Mouse (Mus musculus) heart, embryonic 14.5 days (tissue): ENCODE measurements around the gene Irx2. TPM values are rescaled to one million over a fixed set of nuclear protein-coding genes. Genes with fewer than 3 reads are reported as not detected.

ENCODE experiments used
- ATAC-seq: fragments of 200-750 bp; cut with Nextera tagmentation; 2 replicates; pipeline ENCODE4 v1.8.0; 2017; ENCODE audit warnings: low read depth, moderate TSS enrichment; ENCODE audit not compliant: insufficient number of reproducible peaks, insufficient read depth, low FRiP score
- H3K27ac ChIP-seq, 2 experiments: fragments of 200-500 bp in 1 of 2; fragments of 300-500 bp in 1 of 2; sonication (generic) in 1 of 2; replicated peaks in 1 of 2; 2 replicates each; pipeline ENCODE4 v1.5.1; 2012 to 2014; ENCODE audit warnings: low read depth in 2 of 2, low read length in 2 of 2, control low read depth in 1 of 2, mild to moderate bottlenecking in 1 of 2, mixed read lengths in 1 of 2; ENCODE audit not compliant: control insufficient read depth in 1 of 2, insufficient read depth in 1 of 2
- H3K27me3 ChIP-seq: fragments of 300-500 bp; sonication (generic); 2 replicates; pipeline ENCODE4 v1.6.1; 2014; ENCODE audit warnings: mild to moderate bottlenecking, low read length, control low read depth; ENCODE audit not compliant: control insufficient read depth, insufficient read depth
- H3K36me3 ChIP-seq: fragments of 300-500 bp; sonication (generic); 2 replicates; pipeline ENCODE4 v1.6.1; 2014; ENCODE audit warnings: mild to moderate bottlenecking, control low read depth, low read length, mixed read lengths; ENCODE audit not compliant: control insufficient read depth, insufficient read depth
- H3K4me1 ChIP-seq, 2 experiments: fragments of 200-500 bp in 1 of 2; fragments of 300-500 bp in 1 of 2; sonication (generic) in 1 of 2; 2 replicates each; pipeline ENCODE4 v1.6.1; 2012 to 2014; ENCODE audit warnings: low read length in 2 of 2, control low read depth in 1 of 2, mixed read lengths in 1 of 2; ENCODE audit not compliant: control insufficient read depth in 2 of 2, insufficient read depth in 2 of 2
- H3K4me2 ChIP-seq: fragments of 300-500 bp; sonication (generic); 2 replicates; pipeline ENCODE4 v1.6.1; 2014; ENCODE audit warnings: mild to moderate bottlenecking, low read length
- H3K4me3 ChIP-seq, 2 experiments: fragments of 200-500 bp in 1 of 2; fragments of 300-500 bp in 1 of 2; sonication (generic) in 1 of 2; 2 replicates each; pipeline ENCODE4 v1.5.1; 2012 to 2014; ENCODE audit warnings: low read length in 2 of 2, mild to moderate bottlenecking in 2 of 2, control low read depth in 1 of 2, low read depth in 1 of 2, moderate library complexity in 1 of 2; ENCODE audit not compliant: control insufficient read depth in 1 of 2, insufficient read depth in 1 of 2
- H3K9ac ChIP-seq: fragments of 300-500 bp; sonication (generic); 2 replicates; pipeline ENCODE4 v1.6.1; 2014; ENCODE audit warnings: mild to moderate bottlenecking, low read length
- H3K9me3 ChIP-seq: fragments of 300-500 bp; sonication (generic); 2 replicates; pipeline ENCODE4 v1.6.1; 2016; ENCODE audit warnings: low read length, control low read depth; ENCODE audit not compliant: control insufficient read depth
- WGBS: fragments of 180-500 bp; shearing (Covaris S2); extraction: QIAGEN DNeasy Blood & Tissue Kit; methylation state at CpG from one replicate; pipeline ENCODE4 v1.1.7; 2014; 5-methylcytosine and 5-hydroxymethylcytosine counted together
- polyA plus RNA-seq: library from polyadenylated mRNA; unstranded; fragments of >200 nt; fragmentation: Nextera tagmentation; extraction: Ambion mirVana; gene quantifications from 2 replicates; pipeline ENCODE4 v1.2.1, GENCODE M21; 2014

The Irx2 gene
- polyA plus RNA-seq, 1 experiment from 2014 or later, result 11.2 TPM

DNA sequence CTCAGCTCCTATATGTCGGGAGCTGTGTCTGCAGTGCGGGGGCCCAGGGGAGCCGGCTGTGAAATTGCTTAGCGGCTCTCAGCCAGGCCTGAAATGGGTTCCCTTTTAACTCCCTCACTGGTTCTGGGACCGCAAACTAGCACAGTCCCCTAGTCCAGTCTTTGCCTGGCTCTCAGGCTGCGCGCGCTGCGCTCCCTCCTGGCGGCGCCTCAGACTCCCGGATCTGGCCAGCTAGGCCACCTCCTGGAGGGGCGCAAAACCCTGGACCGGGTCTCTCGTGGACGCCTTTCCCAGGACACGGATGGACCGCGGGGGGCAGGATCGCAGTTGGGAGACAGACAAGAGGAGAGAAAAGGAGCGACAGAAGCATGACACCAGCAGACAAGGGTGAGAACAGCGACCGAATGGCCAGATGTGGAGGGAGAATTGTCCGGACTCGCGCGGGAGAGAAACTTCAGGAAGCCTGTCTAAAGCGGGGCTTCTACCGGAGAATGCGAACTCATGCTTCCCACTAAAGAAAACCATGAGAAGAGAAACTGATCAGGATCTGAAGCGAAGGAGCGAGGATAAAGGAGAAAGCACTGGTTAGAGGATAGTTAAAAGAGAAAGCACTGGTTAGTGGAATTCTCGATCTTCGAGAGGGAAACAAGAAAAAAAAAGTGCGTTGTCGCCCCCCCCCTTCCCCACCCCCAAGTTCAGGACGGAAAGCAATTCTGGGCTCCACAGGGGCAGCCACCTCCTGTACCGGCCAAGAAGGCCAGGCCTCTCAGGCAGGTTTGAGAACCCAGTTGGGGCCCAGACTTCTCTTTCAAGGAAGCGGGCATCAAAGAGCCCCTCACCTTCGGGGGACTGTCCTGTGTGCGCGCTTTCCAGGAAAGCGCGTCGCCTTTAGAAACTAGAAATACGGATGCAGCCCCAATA is 4.4 kb upstream of the Irx2 start:
- no peaks in the 10 kb centered on the region for H3K36me3 ChIP-seq
- peak overlapping the region; percentile 36 to 42 for H3K4me3 ChIP-seq
- under 1% methylated on average over 46 of the region's 46 CpGs for WGBS
- peak overlapping the region; percentile 46 for H3K9ac ChIP-seq
- H3K9me3 ChIP-seq, result no peaks in the 10 kb centered on the region
- peaks cover 5 to 13% of the 10 kb centered on the region in 2 experiments; a peak in 2 of 4 replicates for H3K4me1 ChIP-seq
- peaks cover 78% of the 10 kb centered on the region for H3K27me3 ChIP-seq
- peak overlapping the region; percentile 69 for H3K4me2 ChIP-seq
- ATAC-seq, result no peak
- 0 out of 4 replicates have a peak overlapping the region, but pooled peaks of 1 of the 2 experiments have one; percentile 8 for H3K27ac ChIP-seq

DNA sequence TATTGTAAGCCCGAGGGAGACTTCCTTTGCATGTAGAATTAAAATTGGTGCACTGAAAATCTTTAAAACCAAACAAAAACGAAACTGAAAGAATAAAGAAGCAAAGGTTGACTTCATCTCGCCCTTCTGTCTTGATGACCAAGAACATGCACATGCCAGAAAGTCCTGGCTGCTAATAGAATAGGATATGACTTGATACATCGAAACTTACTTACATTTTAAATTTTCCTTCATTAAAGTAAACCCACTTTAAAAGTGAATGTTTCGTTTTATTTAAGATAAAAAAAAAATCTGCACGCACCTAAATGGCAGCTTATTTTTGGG is 3.8 kb upstream of the Irx2 start:
- 7% methylated on average over 6 of the region's 6 CpGs for WGBS
- peak overlapping the region; percentile 36 to 42 for H3K4me3 ChIP-seq
- peaks cover 6 to 13% of the 10 kb centered on the region in 2 experiments; a peak in 2 of 4 replicates for H3K4me1 ChIP-seq
- peak overlapping the region; percentile 69 for H3K4me2 ChIP-seq
- H3K9ac ChIP-seq, result peak overlapping the region; percentile 46
- no peak for ATAC-seq
- H3K27me3 ChIP-seq, result peaks cover 84% of the 10 kb centered on the region
- no peaks in the 10 kb centered on the region for H3K36me3 ChIP-seq
- H3K27ac ChIP-seq, result no peak overlapping the region
- no peaks in the 10 kb centered on the region for H3K9me3 ChIP-seq

DNA sequence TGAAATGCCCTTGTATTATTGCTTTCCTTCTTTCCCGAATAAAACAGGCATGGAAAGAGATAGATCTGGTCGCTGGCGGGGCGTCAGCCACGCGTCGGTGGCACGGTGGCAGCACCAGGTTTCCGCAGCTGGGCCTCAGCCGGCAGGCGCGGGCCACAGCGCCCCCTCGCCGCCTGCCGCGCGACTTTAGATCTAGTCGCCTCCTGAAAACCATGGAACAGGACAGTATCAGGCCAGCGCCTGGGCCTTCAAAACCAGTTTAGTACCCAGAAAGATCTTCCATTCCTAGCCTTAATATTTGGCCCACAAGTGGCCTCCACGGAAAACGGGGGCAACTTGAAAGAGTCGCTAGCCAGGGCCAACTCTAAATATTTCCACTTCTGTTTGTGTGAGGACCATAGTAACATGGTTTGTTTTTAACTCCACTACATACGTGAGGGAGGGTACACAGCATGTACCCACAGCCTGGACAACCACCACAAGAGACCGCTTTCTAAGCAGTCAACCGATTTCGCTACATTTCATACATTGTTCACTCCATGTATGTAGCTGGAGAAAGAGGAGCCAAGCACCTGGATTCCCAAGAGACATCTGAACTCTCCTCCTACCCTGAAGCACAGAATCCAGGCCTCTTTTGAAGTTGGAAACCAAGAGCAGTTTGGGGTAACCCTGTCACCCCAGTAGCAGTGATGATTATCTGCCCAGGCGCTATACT is 3.2 kb upstream of the Irx2 start:
- WGBS, result 13% methylated on average over 28 of the region's 28 CpGs
- Histone ChIP-seq H3K9me3 (no peaks in the 10 kb centered on the region), H3K4me2 (peak overlapping the region; percentile 69), H3K27me3 (peaks cover 86% of the 10 kb centered on the region), H3K27ac (no peak overlapping the region), H3K36me3 (no peaks in the 10 kb centered on the region), H3K4me3 (peak overlapping the region in 1 of 2 experiments; percentile 36; a peak in 2 of 4 replicates), H3K4me1 (peaks cover 6 to 13% of the 10 kb centered on the region in 2 experiments; a peak in 2 of 4 replicates), H3K9ac (no peak overlapping the region)
- no peak for ATAC-seq

DNA sequence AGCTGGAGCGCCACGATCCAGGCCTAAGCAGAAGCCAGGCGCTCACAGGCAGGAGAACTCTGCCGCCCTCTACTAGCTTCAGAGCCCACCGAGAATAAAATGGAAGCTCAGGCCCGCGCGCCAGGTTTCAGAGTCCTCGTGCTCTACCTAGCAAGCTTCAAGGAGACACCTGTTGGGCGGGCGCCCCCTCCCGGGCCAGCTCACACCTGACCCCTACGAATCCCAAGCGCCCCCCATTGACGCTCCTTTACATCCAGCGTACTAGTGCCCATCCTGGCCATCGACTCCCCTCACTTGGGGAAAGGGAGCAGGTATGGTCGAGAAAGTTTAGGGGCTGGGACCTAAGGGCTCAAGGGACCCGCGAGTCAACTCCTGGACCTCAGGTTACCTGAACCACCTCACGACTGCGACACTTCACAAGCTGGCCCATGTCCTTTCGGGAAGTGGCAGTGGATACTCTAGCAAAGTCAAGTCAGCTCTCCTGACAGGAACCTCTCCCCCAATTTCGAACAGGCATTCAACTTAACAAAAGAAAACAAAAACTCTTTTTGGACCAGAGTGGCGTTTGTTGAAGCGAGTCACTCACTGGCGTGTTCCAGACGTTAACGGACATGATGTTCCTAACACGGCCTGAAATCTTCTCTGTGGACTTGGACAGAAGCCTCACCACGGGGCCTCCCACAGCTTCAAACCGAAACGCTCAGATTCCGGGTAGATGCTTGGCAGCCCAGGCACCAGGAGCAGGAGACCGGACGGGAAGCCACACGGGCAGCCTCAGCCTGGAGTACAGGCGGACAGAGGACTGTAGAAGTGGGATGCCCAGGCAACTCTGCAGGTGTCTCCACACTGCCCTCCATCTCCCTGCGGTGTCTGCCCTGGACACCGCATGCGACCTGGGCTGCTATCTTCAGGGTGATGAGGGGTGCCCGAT is 964 bp upstream of the Irx2 start:
- Histone ChIP-seq H3K27me3 (peaks cover 87% of the 10 kb centered on the region), H3K36me3 (no peaks in the 10 kb centered on the region), H3K4me2 (peak overlapping the region; percentile 92), H3K9me3 (no peaks in the 10 kb centered on the region), H3K4me3 (peak overlapping the region; percentile 70 to 79), H3K9ac (peak overlapping the region; percentile 66), H3K27ac (peak overlapping the region; percentile 63 to 79), H3K4me1 (peaks cover 6 to 23% of the 10 kb centered on the region in 2 experiments; a peak in 3 of 4 replicates)
- peak; percentile 6; the same call in 1 of the 2 replicates for ATAC-seq
- WGBS, result under 1% methylated on average over 42 of the region's 42 CpGs

DNA sequence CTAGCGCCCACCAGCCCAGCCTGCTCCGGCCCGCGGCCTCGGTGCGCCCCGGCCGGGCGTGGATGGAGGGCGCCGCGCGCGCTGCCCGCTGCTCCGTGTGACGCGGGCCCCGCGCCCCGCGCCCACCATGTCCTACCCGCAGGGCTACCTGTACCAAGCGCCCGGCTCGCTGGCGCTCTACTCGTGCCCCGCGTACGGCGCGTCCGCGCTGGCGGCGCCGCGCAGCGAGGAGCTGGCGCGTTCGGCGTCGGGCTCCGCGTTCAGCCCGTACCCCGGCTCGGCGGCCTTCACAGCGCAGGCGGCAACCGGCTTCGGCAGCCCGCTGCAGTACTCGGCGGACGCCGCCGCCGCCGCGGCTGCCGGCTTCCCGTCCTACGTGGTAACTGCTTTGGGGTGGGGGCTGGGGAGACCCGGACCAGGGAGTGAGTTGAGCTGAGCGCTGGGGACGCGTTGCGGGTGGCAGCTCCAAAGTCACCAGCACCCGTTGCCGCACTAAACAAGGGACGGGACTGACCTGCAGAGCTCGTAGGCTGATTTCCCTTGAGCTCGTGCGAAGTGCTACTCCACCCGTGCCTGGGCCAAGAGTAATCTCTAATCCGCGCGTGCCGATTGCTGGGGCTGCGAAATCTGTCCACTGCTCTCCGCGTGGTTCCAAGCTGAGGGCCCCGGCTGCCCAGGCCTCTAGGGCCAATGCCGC is 463 bp downstream of the Irx2 start:
- Histone ChIP-seq H3K27me3 (peaks cover 86% of the 10 kb centered on the region), H3K9me3 (no peaks in the 10 kb centered on the region), H3K4me1 (peaks cover 6 to 23% of the 10 kb centered on the region in 2 experiments; a peak in 3 of 4 replicates), H3K9ac (peak overlapping the region; percentile 81), H3K4me3 (peak overlapping the region; percentile 70 to 79), H3K27ac (peak overlapping the region; percentile 18 to 75; a peak in 3 of 4 replicates), H3K36me3 (no peaks in the 10 kb centered on the region), H3K4me2 (peak overlapping the region; percentile 92)
- ATAC-seq, result peak; percentile 17
- WGBS, result under 1% methylated on average over 75 of the region's 88 CpGs

DNA sequence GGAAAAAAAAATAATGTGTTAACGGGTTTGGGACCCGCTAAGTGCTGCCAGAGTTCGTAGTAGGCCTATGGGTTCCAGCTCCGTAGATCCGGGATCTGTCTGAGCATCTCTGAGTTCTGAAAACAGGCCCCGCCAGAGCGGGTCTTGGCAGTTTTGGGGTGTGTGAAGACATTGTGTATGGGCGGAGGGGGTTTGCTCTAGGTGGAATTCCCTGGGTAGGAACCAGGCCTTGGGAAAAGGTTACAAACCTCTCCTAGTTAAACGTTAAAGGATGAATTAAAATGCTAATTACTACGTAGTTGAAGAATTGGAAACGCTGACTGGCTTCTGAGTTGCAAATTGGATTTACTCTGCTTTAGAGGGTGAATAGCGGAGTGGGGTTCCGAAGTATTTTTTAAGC is 1.2 kb downstream of the Irx2 start:
- peak overlapping the region; percentile 92 for H3K4me2 ChIP-seq
- WGBS, result 5% methylated on average over 13 of the region's 13 CpGs
- H3K4me3 ChIP-seq, result peak overlapping the region; percentile 70 to 79
- no peaks in the 10 kb centered on the region for H3K36me3 ChIP-seq
- H3K9me3 ChIP-seq, result no peaks in the 10 kb centered on the region
- H3K27ac ChIP-seq, result no peak overlapping the region
- peak overlapping the region; percentile 81 for H3K9ac ChIP-seq
- H3K27me3 ChIP-seq, result peaks cover 89% of the 10 kb centered on the region
- ATAC-seq, result no peak
- H3K4me1 ChIP-seq, result peaks cover 6 to 23% of the 10 kb centered on the region in 2 experiments; a peak in 3 of 4 replicates
